Mouse (Mus musculus) limb, embryonic 12.5 days (tissue): ENCODE data around the gene Zfyve27. TPM values are rescaled to one million over a fixed set of nuclear protein-coding genes. Genes with fewer than 3 reads are reported as not detected.
A peak's percentile ranks its signal among the peaks of the same experiment; 100 is the strongest.

Experiments used
- ATAC-seq: fragments of 200-750 bp; cut with Nextera tagmentation; 2 replicates; pipeline ENCODE4 v1.8.0; 2017; ENCODE audit warnings: low read depth, moderate TSS enrichment; ENCODE audit not compliant: insufficient number of reproducible peaks, insufficient read depth, low FRiP score, low TSS enrichment
- H3K27ac ChIP-seq: fragments of 300-500 bp; sonication (generic); 2 replicates; pipeline ENCODE4 v1.5.1; 2016; ENCODE audit warnings: mild to moderate bottlenecking, moderate library complexity
- H3K27me3 ChIP-seq: fragments of 300-500 bp; sonication (generic); 2 replicates; pipeline ENCODE4 v1.6.1; 2016; ENCODE audit warnings: mild to moderate bottlenecking, moderate library complexity
- H3K36me3 ChIP-seq: fragments of 300-500 bp; sonication (generic); 2 replicates; pipeline ENCODE4 v1.6.1; 2016; ENCODE audit warnings: mild to moderate bottlenecking, moderate library complexity
- H3K4me1 ChIP-seq: fragments of 300-500 bp; sonication (generic); replicated peaks from 2 replicates; pipeline ENCODE4 v1.6.1; 2016
- H3K4me2 ChIP-seq: fragments of 300-500 bp; sonication (generic); 2 replicates; pipeline ENCODE4 v1.6.1; 2016; ENCODE audit warnings: mild to moderate bottlenecking, moderate library complexity
- H3K4me3 ChIP-seq: fragments of 300-500 bp; sonication (generic); replicated peaks from 2 replicates; pipeline ENCODE4 v1.5.1; 2016; ENCODE audit warnings: mild to moderate bottlenecking
- H3K9ac ChIP-seq: fragments of 300-500 bp; sonication (generic); replicated peaks from 2 replicates; pipeline ENCODE4 v1.6.1; 2016; ENCODE audit warnings: mild to moderate bottlenecking, moderate library complexity
- H3K9me3 ChIP-seq: fragments of 300-500 bp; sonication (generic); 2 replicates; pipeline ENCODE4 v1.6.1; 2016; ENCODE audit warnings: mild to moderate bottlenecking, moderate library complexity
- WGBS: fragments of 180-500 bp; shearing (Covaris S2); methylation state at CpG from one replicate; pipeline ENCODE4 v1.1.7; 2016; 5-methylcytosine and 5-hydroxymethylcytosine counted together
- polyA plus RNA-seq: library from polyadenylated mRNA; unstranded; fragments of >200 nt; fragmentation: Nextera tagmentation; extraction: Ambion mirVana; gene quantifications from 2 replicates; pipeline ENCODE4 v1.2.1, GENCODE M21; 2016

The Zfyve27 gene
- polyA plus RNA-seq, 1 experiment from 2014 or later, result 33.7 TPM

DNA sequence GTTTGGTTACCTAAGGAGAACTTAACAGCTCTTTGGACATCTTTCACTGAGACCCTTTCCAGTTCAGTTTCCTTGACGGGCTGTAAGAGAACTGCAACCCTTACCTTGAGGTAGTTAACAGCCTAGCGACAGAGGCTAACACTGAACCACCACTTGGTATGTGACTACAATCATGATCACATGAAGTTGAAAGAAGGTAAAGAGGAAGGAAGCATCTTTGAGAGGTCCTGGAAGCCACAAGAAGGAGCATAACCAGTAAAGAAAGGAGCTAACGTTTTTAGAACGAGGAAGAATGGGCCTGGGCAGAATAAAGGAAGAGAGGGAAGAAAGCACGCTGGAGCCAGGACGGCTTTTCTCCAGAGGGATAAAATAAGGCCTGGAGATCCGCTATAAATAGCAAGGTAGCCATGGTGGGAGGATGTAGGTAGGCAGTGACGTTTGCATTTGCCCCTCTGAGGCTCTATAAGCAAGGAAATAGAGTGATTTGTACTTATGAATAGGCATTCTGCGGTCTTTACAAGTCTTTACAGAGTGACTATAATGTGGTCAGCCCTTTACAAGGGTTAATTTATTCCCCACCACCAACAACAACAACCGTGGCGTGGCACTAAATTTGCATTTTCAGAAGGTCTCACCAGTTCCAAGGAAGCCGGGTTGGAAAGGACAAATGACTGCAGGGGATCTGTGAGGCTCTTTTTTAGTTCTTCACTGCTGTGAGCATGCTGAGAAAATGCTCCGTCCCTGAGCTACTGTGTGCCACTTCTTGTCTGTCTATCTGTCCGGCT is 34.0 kb upstream of the Zfyve27 start:
- peaks cover 21% of the 10 kb centered on the region for H3K4me1 ChIP-seq
- peak overlapping the region; percentile 92 for H3K27ac ChIP-seq
- peak overlapping the region; percentile 90 for H3K4me2 ChIP-seq
- no peaks in the 10 kb centered on the region for H3K27me3 ChIP-seq
- H3K9ac ChIP-seq, result no peak overlapping the region; the same call in 1 of the 2 replicates
- ATAC-seq, result no peak; the same call in 1 of the 2 replicates
- peak overlapping the region; percentile 64 for H3K4me3 ChIP-seq
- peaks cover 6% of the 10 kb centered on the region for H3K36me3 ChIP-seq
- H3K9me3 ChIP-seq, result no peaks in the 10 kb centered on the region
- WGBS, result 36% methylated on average over 14 of the region's 14 CpGs

DNA sequence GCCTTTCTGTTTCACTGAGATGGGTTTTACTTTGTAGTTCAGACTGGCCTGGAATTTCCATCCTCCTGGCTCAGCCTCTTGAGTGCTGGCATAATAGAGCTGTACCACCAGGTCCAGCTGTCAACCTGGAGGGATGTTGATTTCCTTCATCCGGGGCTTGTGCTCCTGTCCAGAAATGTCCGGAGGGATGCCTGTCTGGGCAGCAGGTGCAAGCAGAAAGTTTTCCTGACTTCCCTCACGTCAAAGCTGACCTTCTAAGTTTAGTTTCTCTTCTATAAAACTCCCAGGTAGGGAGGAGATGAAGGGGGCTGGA is 33.5 kb upstream of the Zfyve27 start:
- Histone ChIP-seq H3K27ac (peak overlapping the region; percentile 92; the same call in 1 of the 2 replicates), H3K4me2 (no peak overlapping the region), H3K4me3 (no peak overlapping the region), H3K9me3 (no peaks in the 10 kb centered on the region), H3K36me3 (0 out of 2 replicates have a peak, but pooled peaks cover under 1% of the 10 kb centered on the region), H3K27me3 (no peaks in the 10 kb centered on the region), H3K9ac (no peak overlapping the region), H3K4me1 (peaks cover 21% of the 10 kb centered on the region)
- 72% methylated on average over 3 of the region's 3 CpGs for whole genome bisulfite sequencing
- ATAC-seq, result no peak

DNA sequence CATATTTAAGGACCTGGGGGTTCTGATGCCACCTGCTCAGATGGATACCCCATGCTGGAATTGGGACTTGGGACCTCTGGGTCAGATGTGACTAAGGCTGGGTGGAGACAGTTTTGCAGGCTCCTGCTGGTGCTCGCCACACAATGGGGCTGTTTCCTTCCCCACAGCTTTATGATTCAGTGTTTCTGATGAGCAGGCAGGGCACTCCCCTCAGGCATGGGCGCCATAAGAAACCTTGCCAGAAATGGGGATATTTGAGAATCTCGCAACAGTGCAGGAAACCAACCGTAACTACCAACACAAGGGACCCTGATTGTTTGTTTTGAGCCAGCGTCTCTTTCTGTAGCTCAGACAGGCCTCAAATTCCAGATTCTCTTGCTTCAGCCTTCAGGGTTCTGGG is 32.6 kb upstream of the Zfyve27 start:
- no peak overlapping the region for H3K27ac ChIP-seq
- 71% methylated on average over 5 of the region's 5 CpGs for WGBS
- H3K4me1 ChIP-seq, result peaks cover 21% of the 10 kb centered on the region
- no peaks in the 10 kb centered on the region for H3K9me3 ChIP-seq
- no peak for ATAC-seq
- H3K4me2 ChIP-seq, result no peak overlapping the region
- no peak overlapping the region for H3K4me3 ChIP-seq
- H3K36me3 ChIP-seq, result no peaks in the 10 kb centered on the region
- no peaks in the 10 kb centered on the region for H3K27me3 ChIP-seq
- no peak overlapping the region for H3K9ac ChIP-seq

DNA sequence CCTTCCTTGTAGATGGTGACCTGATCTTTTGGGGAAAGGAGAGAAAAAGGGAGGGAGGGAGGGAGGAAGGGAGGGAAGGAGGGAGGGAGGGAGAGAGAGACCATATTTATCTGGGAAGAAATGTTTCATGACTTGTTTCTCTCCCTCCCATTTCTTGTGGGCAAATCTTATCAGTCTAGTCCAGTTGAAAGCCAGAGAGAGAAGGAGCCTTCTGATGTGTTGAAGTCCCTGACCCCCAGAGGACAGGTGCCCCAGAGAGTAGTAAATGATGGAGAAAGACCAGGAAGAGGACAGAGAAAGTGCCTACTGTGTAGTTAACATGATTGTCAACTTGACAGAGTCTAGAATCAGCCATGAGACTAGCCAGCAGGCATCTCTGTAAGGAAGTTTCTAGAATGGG is 28.7 kb upstream of the Zfyve27 start:
- Histone ChIP-seq H3K9me3 (no peaks in the 10 kb centered on the region), H3K4me3 (no peak overlapping the region), H3K27ac (no peak overlapping the region), H3K27me3 (no peaks in the 10 kb centered on the region), H3K4me1 (peaks cover 3% of the 10 kb centered on the region; the same call in 1 of the 2 replicates), H3K9ac (no peak overlapping the region), H3K36me3 (no peaks in the 10 kb centered on the region), H3K4me2 (no peak overlapping the region)
- no peak for ATAC-seq

DNA sequence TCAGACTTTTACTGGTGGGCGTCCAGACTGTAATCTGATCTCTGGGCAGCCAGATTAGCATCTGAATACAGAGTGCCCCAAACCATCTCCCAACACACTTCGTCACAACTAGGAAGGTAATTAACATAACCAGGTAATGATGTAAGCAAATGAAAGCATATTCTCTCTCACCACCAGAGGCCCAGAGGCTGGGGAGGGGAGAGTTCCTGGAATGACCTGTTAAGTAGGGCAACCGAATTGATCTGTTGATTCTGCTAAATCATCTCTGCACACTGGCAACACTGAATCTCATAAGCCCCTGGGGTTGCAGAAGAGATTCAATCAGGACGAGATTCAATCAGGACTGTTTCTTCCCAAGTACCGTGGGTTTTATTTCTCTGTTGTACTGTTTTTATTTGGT is 27.6 kb upstream of the Zfyve27 start:
- H3K4me3 ChIP-seq, result no peak overlapping the region
- no peaks in the 10 kb centered on the region for H3K9me3 ChIP-seq
- WGBS, result 25% methylated on average over 5 of the region's 5 CpGs
- no peaks in the 10 kb centered on the region for H3K27me3 ChIP-seq
- H3K27ac ChIP-seq, result no peak overlapping the region
- H3K4me2 ChIP-seq, result no peak overlapping the region
- no peak overlapping the region for H3K9ac ChIP-seq
- H3K36me3 ChIP-seq, result no peaks in the 10 kb centered on the region
- no peaks in the 10 kb centered on the region; the same call in 1 of the 2 replicates for H3K4me1 ChIP-seq
- no peak for ATAC-seq

DNA sequence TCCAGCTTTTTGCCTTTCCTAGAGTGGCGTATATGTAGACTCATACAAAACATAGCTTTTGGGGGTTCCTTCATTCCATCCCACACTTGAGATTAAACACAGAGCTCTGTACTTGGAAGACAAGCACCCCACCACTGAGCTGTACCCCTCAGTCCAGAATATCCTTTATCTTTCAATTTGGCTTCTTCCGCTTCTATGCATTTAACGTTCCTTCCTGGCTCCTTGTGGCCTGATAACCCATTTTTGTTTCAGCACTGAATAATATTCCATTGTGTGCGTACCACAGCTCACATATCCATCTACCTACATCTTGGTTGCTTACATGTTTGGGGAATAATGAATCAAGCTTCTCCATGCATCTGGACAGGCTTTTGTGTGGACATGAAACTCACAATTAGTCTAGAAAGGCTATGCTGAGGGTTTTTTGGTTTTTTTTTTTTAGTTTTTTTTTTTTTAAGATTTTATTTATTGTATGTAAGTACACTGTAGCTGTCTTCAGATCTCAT is 26.5 kb upstream of the Zfyve27 start:
- no peak overlapping the region for H3K4me3 ChIP-seq
- H3K27me3 ChIP-seq, result no peaks in the 10 kb centered on the region
- no peak overlapping the region for H3K4me2 ChIP-seq
- H3K9ac ChIP-seq, result no peak overlapping the region
- H3K9me3 ChIP-seq, result no peaks in the 10 kb centered on the region
- no peak for ATAC-seq
- 92% methylated on average over 4 of the region's 4 CpGs for WGBS
- no peaks in the 10 kb centered on the region for H3K36me3 ChIP-seq
- H3K4me1 ChIP-seq, result no peaks in the 10 kb centered on the region; the same call in 1 of the 2 replicates
- no peak overlapping the region for H3K27ac ChIP-seq

DNA sequence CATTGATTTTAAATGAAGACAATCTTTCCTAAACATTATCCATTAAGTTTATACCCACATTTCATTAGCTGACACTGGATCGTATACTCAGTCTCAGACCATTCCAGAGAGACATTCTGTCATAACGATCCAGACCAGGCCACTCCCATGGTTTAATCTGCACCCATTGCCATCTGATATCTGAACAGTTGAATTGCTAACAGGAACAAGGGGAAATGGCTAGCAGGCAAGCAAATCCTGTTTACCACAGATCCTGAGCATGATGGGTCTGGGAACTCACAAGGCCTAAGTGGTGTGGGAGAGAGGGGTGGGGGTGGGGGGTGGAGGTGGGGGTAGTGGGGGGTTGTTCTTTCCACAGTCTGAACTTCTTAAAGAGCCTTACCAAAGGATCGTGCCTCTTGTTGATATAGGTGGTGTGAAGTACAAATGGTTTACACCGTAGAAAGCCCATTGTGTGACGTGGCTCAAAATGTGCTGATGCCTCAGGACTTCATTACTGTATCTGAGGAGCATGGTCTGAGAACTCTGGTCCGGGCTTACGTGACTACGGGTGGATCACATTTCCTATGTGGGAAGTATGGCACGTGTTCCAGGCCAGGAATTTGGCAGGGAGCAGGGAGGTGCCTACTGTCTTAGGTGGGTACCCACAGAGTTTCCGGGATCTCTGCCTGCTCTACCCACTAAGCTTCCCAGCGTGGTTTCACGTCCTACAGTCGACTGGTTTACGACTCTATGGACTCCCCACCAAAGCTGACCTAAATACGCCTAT is 25.1 kb upstream of the Zfyve27 start:
- no peaks in the 10 kb centered on the region; the same call in 1 of the 2 replicates for H3K4me1 ChIP-seq
- no peaks in the 10 kb centered on the region for H3K27me3 ChIP-seq
- no peak for ATAC-seq
- H3K4me2 ChIP-seq, result no peak overlapping the region
- no peak overlapping the region for H3K9ac ChIP-seq
- H3K4me3 ChIP-seq, result no peak overlapping the region
- no peak overlapping the region for H3K27ac ChIP-seq
- H3K36me3 ChIP-seq, result no peaks in the 10 kb centered on the region
- H3K9me3 ChIP-seq, result no peaks in the 10 kb centered on the region
- 86% methylated on average over 15 of the region's 15 CpGs for WGBS

DNA sequence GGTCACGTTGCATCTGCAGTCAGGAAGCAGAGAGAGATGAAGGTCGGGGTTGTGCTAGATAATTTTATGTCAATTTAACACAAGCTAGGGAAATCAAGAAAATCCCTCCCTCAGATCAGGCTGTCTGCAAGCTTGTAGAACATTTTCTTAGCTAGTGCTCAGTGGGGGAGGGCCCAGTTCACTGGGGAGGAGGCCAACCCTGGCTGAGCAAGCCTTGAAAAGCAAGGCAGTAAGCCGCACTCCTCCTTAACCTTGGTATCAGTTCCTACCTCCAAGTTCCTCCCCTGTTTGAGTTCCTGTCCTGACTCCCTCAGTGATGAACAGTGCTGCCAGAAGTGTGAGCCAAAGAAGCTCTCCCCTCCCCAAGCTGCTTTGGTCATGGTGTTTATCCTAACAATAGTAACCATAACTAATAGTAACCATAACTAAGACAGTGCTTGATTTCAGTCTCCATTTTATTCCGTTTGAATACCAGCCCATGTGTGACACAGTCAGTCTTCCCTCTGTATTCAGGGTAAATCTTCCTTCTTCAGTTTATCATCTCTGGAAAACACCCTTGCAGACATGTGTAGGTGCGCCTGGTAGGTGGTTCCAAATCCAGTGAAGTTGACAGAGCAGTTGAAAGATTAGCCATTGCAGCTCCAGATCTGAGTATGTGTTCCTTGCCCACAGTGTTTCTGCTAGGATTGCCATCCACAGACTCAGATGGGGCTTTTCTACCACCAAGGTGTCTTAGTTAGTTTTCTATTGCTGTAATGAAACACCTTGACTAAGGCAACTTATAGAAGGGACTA is 23.8 kb upstream of the Zfyve27 start:
- no peaks in the 10 kb centered on the region for H3K27me3 ChIP-seq
- H3K27ac ChIP-seq, result no peak overlapping the region
- no peak overlapping the region for H3K4me3 ChIP-seq
- no peak overlapping the region for H3K9ac ChIP-seq
- H3K4me1 ChIP-seq, result no peaks in the 10 kb centered on the region; the same call in 1 of the 2 replicates
- H3K4me2 ChIP-seq, result no peak overlapping the region
- no peaks in the 10 kb centered on the region for H3K9me3 ChIP-seq
- no peaks in the 10 kb centered on the region for H3K36me3 ChIP-seq
- 78% methylated on average over 5 of the region's 5 CpGs for WGBS
- no peak for ATAC-seq

DNA sequence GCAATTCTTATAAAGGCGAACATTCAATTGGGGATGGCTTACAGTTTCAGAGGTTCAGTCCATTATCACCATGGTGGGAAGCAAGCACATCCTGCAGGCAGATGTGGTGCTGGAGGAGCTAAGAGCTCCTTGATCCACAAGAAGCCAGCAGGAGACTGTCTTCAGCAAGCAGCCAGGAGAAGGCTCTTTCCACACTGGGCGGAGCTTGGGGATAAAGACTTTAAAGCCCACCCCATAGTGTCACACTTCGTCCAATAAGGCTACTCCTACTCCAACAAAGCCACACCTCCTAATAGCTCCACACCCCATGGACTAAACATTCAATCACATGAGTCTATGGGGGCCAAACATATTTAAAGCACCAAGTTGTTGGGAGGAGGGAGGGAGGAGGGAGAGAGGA is 21.8 kb upstream of the Zfyve27 start:
- no peak overlapping the region for H3K4me2 ChIP-seq
- no peak overlapping the region for H3K9ac ChIP-seq
- H3K4me3 ChIP-seq, result no peak overlapping the region
- no peaks in the 10 kb centered on the region for H3K27me3 ChIP-seq
- peaks cover 3% of the 10 kb centered on the region; the same call in 1 of the 2 replicates for H3K4me1 ChIP-seq
- H3K27ac ChIP-seq, result no peak overlapping the region
- no peaks in the 10 kb centered on the region for H3K9me3 ChIP-seq
- no peaks in the 10 kb centered on the region for H3K36me3 ChIP-seq
- no peak for ATAC-seq
- 69% methylated on average over 3 of the region's 3 CpGs for WGBS

DNA sequence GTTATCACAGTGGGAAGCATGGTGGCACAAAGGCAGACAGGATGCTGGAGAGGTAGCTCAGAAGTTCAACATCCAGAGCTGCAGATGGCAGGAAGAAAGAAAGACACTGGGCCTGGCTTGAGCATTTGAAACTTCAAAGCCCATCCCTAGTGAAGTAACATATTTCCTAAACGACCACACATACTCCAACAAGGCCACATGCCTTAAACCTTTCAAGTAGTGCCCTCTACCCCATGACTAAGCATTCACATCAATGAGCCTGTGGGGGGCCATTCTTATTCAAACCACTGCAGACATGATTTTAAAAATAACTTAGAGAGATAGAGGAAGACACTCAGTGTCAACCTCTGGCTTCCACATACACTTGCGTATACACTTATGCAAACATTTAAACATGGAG is 21.0 kb upstream of the Zfyve27 start:
- no peak for ATAC-seq
- WGBS, result 74% methylated on average over 2 of the region's 2 CpGs

DNA sequence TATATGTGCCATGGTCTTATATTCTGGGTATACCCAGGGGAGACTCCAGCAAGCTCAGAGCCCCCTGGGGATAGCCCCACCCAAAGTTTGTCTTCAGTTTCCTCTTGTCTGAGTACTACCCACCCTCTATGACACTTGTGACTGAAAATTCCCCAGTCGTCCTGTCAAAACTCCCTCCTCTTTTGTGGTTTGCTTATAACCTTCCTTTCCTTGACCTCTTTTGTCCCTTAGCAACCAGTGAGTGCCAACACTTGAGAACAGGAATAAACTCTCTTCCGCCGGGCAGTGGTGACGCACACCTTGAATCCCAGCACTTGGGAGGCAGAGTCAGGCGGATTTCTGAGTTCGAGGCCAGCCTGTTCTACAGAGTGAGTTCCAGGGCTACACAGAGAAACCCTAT is 19.7 kb upstream of the Zfyve27 start:
- Histone ChIP-seq H3K4me2 (no peak overlapping the region), H3K4me3 (no peak overlapping the region), H3K27me3 (no peaks in the 10 kb centered on the region), H3K9ac (no peak overlapping the region), H3K36me3 (no peaks in the 10 kb centered on the region), H3K27ac (no peak overlapping the region), H3K4me1 (peaks cover 16% of the 10 kb centered on the region), H3K9me3 (no peaks in the 10 kb centered on the region)
- ATAC-seq, result no peak
- 56% methylated on average over 6 of the region's 6 CpGs for WGBS

More for the DNA sequence above, 21.0 kb upstream of the Zfyve27 start:
- Histone ChIP-seq H3K9ac (no peak overlapping the region), H3K4me3 (no peak overlapping the region), H3K27ac (no peak overlapping the region), H3K4me1 (peaks cover 4% of the 10 kb centered on the region; the same call in 1 of the 2 replicates), H3K4me2 (no peak overlapping the region), H3K27me3 (no peaks in the 10 kb centered on the region), H3K36me3 (no peaks in the 10 kb centered on the region), H3K9me3 (no peaks in the 10 kb centered on the region)
